Mouse (Mus musculus) hindbrain, embryonic 11.5 days (tissue): ENCODE results near the gene Mup6. TPM values are rescaled to one million over a fixed set of nuclear protein-coding genes. Genes with fewer than 3 reads are reported as not detected.
"Not testable (repeated sequence)": the region's sequence is repeated elsewhere in the genome, so short reads cannot be mapped to it uniquely, and the experiment has no call there.

ENCODE experiments used
- ATAC-seq: fragments of 200-750 bp; cut with Nextera tagmentation; 2 replicates; pipeline ENCODE4 v1.8.0; 2017; ENCODE audit warnings: mild to moderate bottlenecking, moderate TSS enrichment, moderate library complexity; ENCODE audit not compliant: low FRiP score
- DNase-seq: peaks from one replicate; pipeline ENCODE4 v3.0.0-alpha.2; 2015; ENCODE audit warnings: low spot score
- H3K27ac ChIP-seq: fragments of 300-500 bp; sonication (generic); 2 replicates; pipeline ENCODE4 v1.5.1; 2014; ENCODE audit warnings: mild to moderate bottlenecking, low read depth, low read length
- H3K27me3 ChIP-seq: fragments of 300-500 bp; sonication (generic); 2 replicates; pipeline ENCODE4 v1.6.1; 2014; ENCODE audit warnings: mild to moderate bottlenecking, low read length, moderate library complexity, mixed read lengths; ENCODE audit not compliant: control insufficient read depth, insufficient read depth
- H3K36me3 ChIP-seq: fragments of 300-500 bp; sonication (generic); 2 replicates; pipeline ENCODE4 v1.6.1; 2014; ENCODE audit warnings: mild to moderate bottlenecking, low read length, moderate library complexity, mixed read lengths; ENCODE audit not compliant: control insufficient read depth, insufficient read depth
- H3K4me1 ChIP-seq: fragments of 300-500 bp; sonication (generic); replicated peaks from 2 replicates; pipeline ENCODE4 v1.6.1; 2014; ENCODE audit warnings: low read length, mixed read lengths; ENCODE audit not compliant: control insufficient read depth, insufficient read depth
- H3K4me2 ChIP-seq: fragments of 300-500 bp; sonication (generic); replicated peaks from 2 replicates; pipeline ENCODE4 v1.6.1; 2014; ENCODE audit warnings: mild to moderate bottlenecking, low read depth, low read length
- H3K4me3 ChIP-seq: fragments of 300-500 bp; sonication (generic); 2 replicates; pipeline ENCODE4 v1.5.1; 2014; ENCODE audit warnings: low read depth, low read length
- H3K9ac ChIP-seq: fragments of 300-500 bp; sonication (generic); 2 replicates; pipeline ENCODE4 v1.6.1; 2014; ENCODE audit warnings: low read depth, low read length
- H3K9me3 ChIP-seq: fragments of 300-500 bp; sonication (generic); 2 replicates; pipeline ENCODE4 v1.6.1; 2016; ENCODE audit warnings: low read length; ENCODE audit not compliant: control insufficient read depth
- WGBS: fragments of 180-500 bp; shearing (Covaris S2); extraction: QIAGEN DNeasy Blood & Tissue Kit; methylation state at CpG from one replicate; pipeline ENCODE4 v1.1.7; 2014; 5-methylcytosine and 5-hydroxymethylcytosine counted together
- polyA plus RNA-seq: library from polyadenylated mRNA; unstranded; fragments of >200 nt; fragmentation: Nextera tagmentation; extraction: Ambion mirVana; gene quantifications from 2 replicates; pipeline ENCODE4 v1.2.1, GENCODE M21; 2014

Gene Mup6
- polyA plus RNA-seq, 1 experiment from 2014 or later, result not detected

GRCm38 (mm10) chr4:59960610-59961009 lies 3.5 kb upstream of the Mup6 start, which contains the start of gene Mup4:
Mup4 (minus strand) TSS chr4:59960710.
- WGBS, result 80% methylated on average over 3 of the region's 3 CpGs
- DNase-seq (no peak), ATAC-seq (no peak)
- no peak within 1 kb of the TSS for H3K4me2 ChIP-seq
- no peak within 1 kb of the TSS for H3K9ac ChIP-seq
- H3K4me1 ChIP-seq, result no peaks in the 10 kb centered on the region
- H3K27ac ChIP-seq, result no peak within 1 kb of the TSS
- H3K9me3 ChIP-seq, result no peaks in the 10 kb centered on the region
- H3K4me3 ChIP-seq, result no peak within 1 kb of the TSS
- no peaks in the 10 kb centered on the region for H3K36me3 ChIP-seq
- no peaks in the 10 kb centered on the region for H3K27me3 ChIP-seq

- not testable (repeated sequence) for DNase-seq, H3K4me3 ChIP-seq, H3K9me3 ChIP-seq, H3K4me1 ChIP-seq, H3K27me3 ChIP-seq, H3K27ac ChIP-seq, ATAC-seq, H3K36me3 ChIP-seq, H3K9ac ChIP-seq, H3K4me2 ChIP-seq
These were observed 33.8 kb downstream of the Mup6 start for GRCm38 (mm10) chr4:59997894-59998293.

- H3K4me2 ChIP-seq, H3K9me3 ChIP-seq, H3K4me3 ChIP-seq, H3K9ac ChIP-seq, H3K4me1 ChIP-seq, DNase-seq, H3K36me3 ChIP-seq, ATAC-seq, H3K27me3 ChIP-seq, H3K27ac ChIP-seq: not testable (repeated sequence)
- WGBS, result 88% methylated on average over 7 of the region's 7 CpGs
These were observed 56.0 kb downstream of the Mup6 start for GRCm38 (mm10) chr4:60020141-60020540.

GRCm38 (mm10) chr4:60029334-60030111 lies 65.4 kb downstream of the Mup6 start:
- 79% methylated on average over 13 of the region's 13 CpGs for WGBS
- H3K36me3 ChIP-seq, result not testable (repeated sequence)

More at GRCm38 (mm10) chr4:60029334-60030111, 65.4 kb downstream of the Mup6 start:
- not testable (repeated sequence) for H3K9ac ChIP-seq, H3K4me2 ChIP-seq, H3K9me3 ChIP-seq, H3K4me1 ChIP-seq, H3K27me3 ChIP-seq, ATAC-seq, H3K4me3 ChIP-seq, H3K27ac ChIP-seq, DNase-seq

Other genes with a start within 250 kb of the Mup6 start
- 94.3 and 105 TPM in 2 replicates for gene Inip, start 162.7 kb upstream of the Mup6 start, polyA plus RNA-seq
- 13.4 and 19.1 TPM in 2 replicates for gene Snx30, start 158.5 kb upstream of the Mup6 start, polyA plus RNA-seq
- 0.11 TPM in 1 of 2 replicates, not detected in the other for gene Slc46a2, start 49.2 kb upstream of the Mup6 start, polyA plus RNA-seq
- not detected in 2 replicates for gene Mup4, start 3.6 kb upstream of the Mup6 start, polyA plus RNA-seq
- 0.22 TPM in 1 of 2 replicates, not detected in the other for gene Mup7, start 106.2 kb downstream of the Mup6 start, polyA plus RNA-seq
- not detected in 2 replicates for gene Mup2, start 190.0 kb downstream of the Mup6 start, polyA plus RNA-seq